Mouse (Mus musculus) adrenal gland, postnatal 14 days (tissue): Measurements from ENCODE around the gene Tac1. TPM values are rescaled to one million over a fixed set of nuclear protein-coding genes. Genes with fewer than 3 reads are reported as not detected.
"Not testable (repeated sequence)": the region's sequence is repeated elsewhere in the genome, so short reads cannot be mapped to it uniquely, and the experiment has no call there.

Experiments
- DNase-seq: peaks from one replicate; pipeline ENCODE4 v3.0.0; 2021; ENCODE audit warnings: mixed read lengths
- long read RNA-seq, 2 experiments: library from polyadenylated mRNA; stranded (forward); transcript quantifications; one replicate each; pipeline ENCODE4 v2.0.0; 2021
- total RNA-seq: library from RNA; stranded (reverse); gene quantifications from 2 replicates; pipeline ENCODE4 v1.2.3, GENCODE M21; 2021

Tac1 gene
- 0.53 TPM in 1 of 2 replicates, not detected in the other for total RNA-seq
- long read RNA-seq, experiment 1: 0 reads
- long read RNA-seq, experiment 2: 0 reads

DNA sequence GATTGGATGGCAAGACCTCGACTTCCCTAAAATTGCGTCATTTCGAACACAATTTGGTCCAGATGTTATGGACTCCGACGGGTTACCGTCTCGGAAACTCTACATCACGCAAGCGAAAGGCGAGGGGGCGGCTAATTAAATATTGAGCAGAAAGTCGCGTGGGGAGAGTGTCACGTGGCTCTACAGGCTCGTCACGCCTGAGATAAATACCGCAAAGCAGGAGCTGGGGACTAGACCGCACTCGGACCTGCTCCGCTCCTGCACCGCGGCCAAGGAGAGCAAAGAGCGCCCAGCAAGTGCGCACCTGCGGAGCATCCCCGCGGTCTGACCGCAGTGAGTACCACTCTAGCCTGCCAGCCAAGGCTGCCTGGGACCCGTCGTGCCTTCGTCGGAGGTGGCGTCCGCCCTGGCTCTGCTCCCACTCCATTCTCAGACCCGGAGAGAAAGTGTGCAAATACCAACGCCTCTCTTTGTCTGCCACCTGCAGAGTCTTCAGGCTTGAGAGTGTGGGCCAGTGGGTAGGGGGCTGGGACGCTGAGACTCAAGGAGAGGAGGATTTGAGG lies at the start of gene Tac1:
Tac1 (plus strand) TSS at position 51 of the 563 bp plus-strand sequence.
- DNase-seq: no peak

DNA sequence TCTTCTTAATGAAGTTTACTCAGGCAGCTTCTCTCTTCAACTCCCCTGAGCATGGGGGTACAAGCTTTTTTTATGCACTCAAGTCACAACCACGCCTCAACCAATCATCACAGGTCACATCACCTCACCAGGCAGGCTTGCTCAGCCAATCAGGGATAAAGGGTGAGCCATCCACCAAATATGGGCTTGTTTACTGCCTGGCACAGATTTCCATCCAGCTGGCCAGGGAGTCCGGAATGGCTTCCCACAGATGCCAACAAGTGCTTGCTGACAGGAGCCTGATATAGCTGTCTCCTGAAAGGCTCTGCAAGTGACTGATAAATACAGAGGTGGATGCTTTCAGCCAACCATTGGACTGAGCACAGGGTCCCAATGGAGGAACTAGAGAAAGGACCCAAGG lies 11.2 kb upstream of the Tac1 start:
- DNase-seq: not testable (repeated sequence)

DNA sequence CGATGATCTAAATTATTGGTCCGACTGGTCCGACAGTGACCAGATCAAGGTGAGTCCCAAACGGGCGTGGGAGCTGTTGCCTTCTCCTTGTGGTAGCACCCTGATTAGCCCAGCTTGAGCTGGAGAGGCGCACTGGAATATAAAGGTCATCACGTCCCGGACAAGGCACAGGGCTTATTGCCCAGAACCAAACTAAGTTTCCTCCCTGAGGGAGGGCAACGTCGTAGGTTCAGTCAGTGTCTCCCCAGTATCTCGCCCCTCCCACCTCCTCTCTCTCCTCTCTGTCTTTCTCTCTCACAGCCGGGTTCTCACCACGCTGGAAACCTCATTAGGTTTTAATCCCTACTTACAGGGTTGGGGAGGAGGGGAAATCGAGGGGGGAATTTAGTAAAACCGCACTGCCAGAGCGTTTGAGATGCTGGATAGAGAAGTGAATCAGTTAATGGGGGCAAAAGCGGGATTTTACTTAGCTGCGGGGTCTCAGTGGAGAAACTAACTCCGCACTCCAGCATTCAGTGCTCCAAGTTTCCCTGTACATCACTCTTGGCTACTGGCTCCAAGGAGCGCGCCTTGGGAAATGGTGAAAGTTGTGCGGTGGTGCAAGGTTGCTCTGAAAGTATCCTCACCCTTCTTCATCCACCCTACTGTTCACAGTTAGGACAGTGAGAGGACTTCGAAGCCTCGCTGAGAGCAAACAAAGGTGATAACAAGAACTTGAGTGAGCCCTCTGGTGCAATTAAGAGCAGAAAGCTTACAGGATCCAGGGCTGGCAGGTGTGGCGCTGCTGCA lies 1.2 kb downstream of the Tac1 start:
- no peak for DNase-seq

DNA sequence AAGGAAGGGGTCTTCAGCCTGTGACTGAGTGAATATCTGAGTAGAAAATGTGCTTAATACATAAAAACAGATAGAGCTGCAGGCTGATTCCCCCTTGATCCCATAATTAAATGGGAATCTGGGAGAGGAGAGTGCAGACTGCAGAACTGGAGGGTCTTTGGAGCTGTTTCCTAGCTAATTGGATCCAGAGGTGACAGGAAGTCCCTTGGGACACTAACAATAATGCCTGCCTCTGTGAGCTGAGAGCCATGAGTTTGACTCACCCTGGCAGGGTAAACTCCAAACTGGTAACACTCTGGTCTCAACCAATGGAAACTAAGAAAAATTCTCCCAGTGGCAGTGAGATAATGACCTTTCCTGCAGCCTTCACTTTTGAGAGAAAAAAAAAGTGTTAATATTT lies 3.5 kb downstream of the Tac1 start:
- no peak for DNase-seq

DNA sequence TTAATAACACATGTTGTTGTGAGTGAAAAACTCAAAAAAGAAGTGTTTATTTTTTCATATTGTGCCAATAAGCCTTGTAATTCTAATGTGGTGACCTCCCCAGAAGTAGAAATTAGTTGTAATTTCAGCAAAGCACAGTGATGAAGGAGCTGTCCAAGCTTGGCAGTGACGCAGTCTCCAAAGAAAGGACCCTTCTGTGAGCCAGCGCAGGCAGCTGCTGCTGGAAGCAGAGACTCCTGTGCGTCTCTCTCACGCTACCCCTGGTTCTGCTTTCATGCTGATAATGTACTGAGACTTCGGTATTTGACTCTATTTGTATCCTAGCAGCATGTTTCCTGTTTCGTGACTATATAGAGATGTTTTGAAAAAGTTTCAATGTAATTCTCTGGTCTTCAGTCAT lies 7.8 kb downstream of the Tac1 start:
- DNase-seq: no peak

DNA sequence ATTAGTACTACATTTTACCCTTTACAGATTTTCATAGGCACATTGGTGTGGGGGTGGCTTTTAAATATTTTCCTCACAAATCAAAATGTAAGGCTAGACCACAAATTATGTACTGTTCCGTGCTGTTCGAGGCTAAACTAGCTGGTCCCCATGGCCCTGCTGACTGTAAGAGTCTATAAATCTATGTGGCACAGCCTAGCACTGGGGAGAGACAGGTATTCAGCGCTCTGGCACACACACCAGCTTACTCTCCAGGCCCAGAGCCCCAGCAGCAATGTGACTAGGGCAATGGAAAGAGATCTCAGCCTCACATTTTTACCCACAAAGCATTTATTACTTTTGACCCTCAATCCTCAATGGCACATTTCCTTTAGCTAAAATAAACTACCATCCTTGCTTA lies 9.9 kb downstream of the Tac1 start:
- no peak for DNase-seq

DNA sequence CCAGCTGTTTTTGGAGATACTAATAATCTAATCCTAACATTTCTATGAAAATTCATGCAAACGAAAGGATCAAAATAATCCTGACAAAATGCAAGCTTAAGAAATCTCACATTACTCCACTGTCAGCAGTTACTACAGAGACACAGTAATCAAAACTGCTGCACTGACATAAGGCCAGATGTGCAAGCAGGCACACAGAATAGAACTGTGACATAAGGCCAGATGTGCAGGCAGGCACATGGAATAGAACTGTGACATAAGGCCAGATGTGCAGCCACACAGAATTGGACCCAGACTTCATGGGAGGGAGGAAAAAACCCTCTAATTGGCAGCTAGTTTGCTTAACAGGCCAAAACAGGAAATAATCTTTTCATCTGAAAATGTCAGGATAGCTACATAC lies 16.5 kb downstream of the Tac1 start:
- no peak for DNase-seq

DNA sequence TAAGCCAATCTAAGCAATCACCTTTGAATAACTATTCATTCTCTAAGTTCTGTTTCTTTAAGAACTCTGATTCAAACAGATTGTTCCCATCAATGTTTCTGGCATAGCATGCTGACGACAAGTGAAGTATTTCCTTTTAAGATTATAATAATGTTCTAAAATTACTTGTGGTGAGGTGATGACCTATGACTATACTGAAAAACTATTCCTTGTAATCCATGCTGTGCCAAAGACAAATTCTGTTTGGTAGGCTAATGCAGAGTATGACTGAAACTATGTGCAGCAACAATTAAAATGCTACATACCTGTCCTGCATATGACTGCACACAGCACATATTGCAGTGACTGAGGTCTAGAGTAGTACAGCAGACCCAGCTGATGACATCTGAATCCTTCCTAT lies 23.4 kb downstream of the Tac1 start:
- DNase-seq: no peak

DNA sequence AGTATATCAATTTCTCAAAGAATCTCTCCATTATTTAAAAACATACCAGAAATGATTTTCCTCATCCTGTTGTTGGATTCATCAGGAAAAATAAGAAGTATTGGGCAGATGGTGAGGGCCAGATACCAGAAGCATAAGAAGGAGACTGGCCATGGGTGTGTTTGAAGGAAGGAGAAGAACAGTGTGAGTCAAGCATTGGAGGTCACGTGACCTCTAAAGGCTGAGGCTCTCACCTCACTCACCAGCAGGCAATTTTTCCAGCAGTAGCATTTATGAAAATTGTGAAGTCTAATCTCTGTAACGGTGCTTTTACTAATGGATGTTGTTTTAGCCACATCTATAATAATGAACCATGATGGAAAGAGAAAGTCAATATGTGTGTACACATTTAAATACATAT lies 39.8 kb downstream of the Tac1 start:
- no peak for DNase-seq

DNA sequence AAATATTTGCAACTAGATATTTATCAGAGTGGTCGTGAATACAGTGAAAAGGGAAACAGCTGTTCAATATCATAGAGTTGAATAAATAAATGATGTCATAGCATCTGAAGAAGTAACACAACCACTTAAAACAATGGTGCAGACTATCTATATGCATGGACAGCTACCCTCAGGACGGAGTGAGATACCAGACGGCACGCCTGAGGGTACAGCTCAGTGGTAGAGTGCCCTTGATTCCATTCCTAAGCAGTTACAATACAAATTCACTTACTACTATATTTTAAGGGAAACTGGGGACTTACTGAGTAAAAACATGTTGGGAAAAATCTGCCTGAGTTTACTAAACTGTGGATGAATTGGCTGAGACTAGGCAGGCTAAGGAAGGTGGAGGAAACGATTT lies 43.7 kb downstream of the Tac1 start:
- DNase-seq: no peak

DNA sequence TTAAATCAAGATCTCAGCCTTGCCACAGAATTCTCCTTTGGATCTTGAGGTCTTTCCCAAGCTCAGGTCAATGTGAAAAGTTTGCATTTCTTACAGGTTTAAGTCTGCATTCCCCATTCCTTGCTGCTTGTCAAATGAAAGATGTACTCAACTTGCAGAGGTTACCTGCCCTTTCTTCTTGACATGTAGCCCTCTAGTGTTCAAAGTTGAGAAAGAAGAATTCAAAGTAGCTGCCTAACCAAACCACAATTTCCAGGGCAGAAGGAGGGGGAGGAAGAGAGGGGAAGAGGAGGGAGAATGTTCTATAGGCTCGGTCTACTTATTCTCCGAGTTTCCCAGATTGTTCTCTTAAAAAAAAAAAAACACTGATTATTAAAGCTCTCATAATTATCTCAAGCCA lies 45.5 kb downstream of the Tac1 start:
- no peak for DNase-seq

DNA sequence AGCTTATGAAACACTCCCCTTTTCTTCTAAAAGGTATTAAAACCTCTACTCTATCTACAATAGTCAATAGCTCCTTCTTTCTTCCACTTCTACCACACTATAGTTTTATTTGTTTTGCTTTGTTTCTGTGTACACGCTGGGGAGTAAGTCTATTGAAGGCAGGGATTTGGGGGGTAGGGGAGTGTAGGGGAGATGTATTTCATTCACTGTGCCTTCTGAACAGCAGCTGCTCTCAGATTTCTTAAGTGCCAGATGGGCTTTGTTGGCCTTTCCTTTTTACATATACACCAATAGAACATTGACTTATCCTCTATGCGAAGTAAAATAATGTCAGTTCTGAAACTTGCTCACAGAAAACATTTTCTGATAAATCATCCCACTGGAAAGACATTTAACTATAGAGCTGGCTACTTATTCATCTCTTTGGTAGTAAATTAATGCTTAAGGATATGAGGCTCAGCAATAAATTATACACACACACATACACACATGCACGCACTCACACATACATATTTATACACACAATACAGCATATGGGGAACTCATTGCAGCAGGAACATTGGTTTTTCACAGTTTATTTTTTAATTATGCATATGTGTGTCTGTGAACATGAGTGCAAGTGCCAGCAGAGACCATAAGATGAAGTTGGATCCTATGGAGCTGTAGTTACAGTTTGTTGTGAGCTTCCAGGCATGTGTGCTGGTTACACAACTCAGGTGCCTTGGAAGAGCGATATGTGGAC lies 46.8 kb downstream of the Tac1 start:
- no peak for DNase-seq

DNA sequence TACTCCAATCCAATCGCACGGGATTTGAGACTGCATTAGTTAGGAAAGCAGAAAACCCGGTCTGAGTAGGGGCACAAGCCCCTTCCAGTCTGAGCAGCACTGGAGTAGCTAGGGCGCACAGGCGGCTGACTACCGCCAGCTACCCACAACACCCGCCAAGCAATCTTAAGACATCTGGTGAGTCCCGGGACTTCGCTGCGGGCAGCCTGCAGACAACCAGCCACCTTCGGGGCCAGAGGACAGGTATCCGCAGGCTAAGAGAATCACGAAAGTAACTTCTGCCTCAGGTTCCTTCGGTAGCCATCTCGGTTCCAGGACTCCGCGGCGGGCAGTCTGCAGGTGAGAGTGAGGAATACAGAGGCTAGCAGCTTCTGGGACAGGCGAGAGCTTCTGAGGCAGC lies 59.0 kb downstream of the Tac1 start:
- not testable (repeated sequence) for DNase-seq

Other genes starting within 250 kb of the Tac1 start
- gene Asns, start 138.4 kb downstream of the Tac1 start, total RNA-seq: 64.5 and 67.2 TPM in 2 replicates